ENCODE assay signal across 15 mouse cellular contexts in the genomic region with DNA sequence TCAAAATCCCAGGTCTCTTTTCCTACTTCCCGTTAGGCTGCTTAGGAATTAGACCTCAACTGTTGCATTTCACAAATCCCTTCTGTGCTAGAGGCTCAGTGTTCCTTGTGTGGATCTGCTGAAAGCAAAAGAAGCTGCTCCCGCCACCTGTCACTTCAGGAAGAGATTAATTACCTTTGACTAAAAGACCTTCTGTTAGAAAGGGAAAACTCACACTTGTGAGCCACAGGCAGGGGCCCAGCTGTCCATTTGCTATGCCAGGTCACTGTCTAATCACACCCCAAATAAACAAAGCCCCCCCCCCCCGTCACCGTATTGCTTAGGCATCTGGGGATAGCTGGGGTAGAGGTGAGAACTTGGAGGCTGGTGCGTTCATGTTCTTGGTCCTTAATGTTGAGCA.
DNase-seq lines count a peak whose midpoint lies in the region; ATAC-seq and TF ChIP-seq lines count a peak whose summit lies in the region.
"Had no signal": no experiment of that assay in that cellular context is flagged by ENCODE, and none has a peak within 500 bp of the region (broad histone marks: within the 10 kb centered on the region; RNA-seq: fewer than 3 reads in every experiment).

No protein-coding gene starts in this region.

- no peaks in the 10 kb centered on the region for H3K36me3 ChIP-seq in embryonic facial prominence, embryonic 14.5 days (ENCODE audit: control insufficient read depth, insufficient read depth, low read length)
- H3K36me3 ChIP-seq in thymus, adult 2 months (ENCODE audit: control insufficient read depth, insufficient read depth, low read length), result no peaks in the 10 kb centered on the region
- H3K36me3 ChIP-seq: forebrain, embryonic 10.5 days; limb, embryonic 15.5 days; lung, embryonic 15.5 days had no signal

- intact Hi-C loops in left cerebral cortex, postnatal 4 days (cut with DNase I), result no loop called here
- intact Hi-C loops in left cerebral cortex, postnatal 10 days (cut with DNase I), result no loop called here

- no peaks in the 10 kb centered on the region for H3K27me3 ChIP-seq in embryonic facial prominence, embryonic 14.5 days (replicated peaks; ENCODE audit: control insufficient read depth, insufficient read depth, low read length)
- H3K27me3 ChIP-seq in thymus, adult 2 months (ENCODE audit: control insufficient read depth, insufficient read depth, low read length), result no peaks in the 10 kb centered on the region
- H3K27me3 ChIP-seq: limb, embryonic 15.5 days; lung, embryonic 15.5 days had no signal

- no peak overlapping the region for H3K4me3 ChIP-seq in embryonic facial prominence, embryonic 14.5 days (ENCODE audit: low read depth, low read length)
- no peak overlapping the region for H3K4me3 ChIP-seq in thymus, adult 2 months (ENCODE audit: control insufficient read depth, insufficient read depth, low read length)
- H3K4me3 ChIP-seq: forebrain, embryonic 10.5 days; limb, embryonic 15.5 days; lung, embryonic 15.5 days had no signal

- H3K9ac ChIP-seq in embryonic facial prominence, embryonic 14.5 days (ENCODE audit: low read depth, low read length), result no peak overlapping the region
- H3K9ac ChIP-seq: limb, embryonic 15.5 days; lung, embryonic 15.5 days had no signal

- no peaks in the 10 kb centered on the region for H3K9me3 ChIP-seq in embryonic facial prominence, embryonic 14.5 days (ENCODE audit: control insufficient read depth, low read length)
- H3K9me3 ChIP-seq: forebrain, embryonic 10.5 days; limb, embryonic 15.5 days; lung, embryonic 15.5 days had no signal

- peak; percentile 41 for DNase-seq in left cerebral cortex, postnatal 4 days
- DNase-seq in left cerebral cortex, postnatal 10 days (ENCODE audit: extremely low spot score in 1 of 2, low spot score in 2 of 2), result no peak
- peak; percentile 60 to 65 for DNase-seq in cerebellum, postnatal 10 days
- DNase-seq in embryonic facial prominence, embryonic 14.5 days (ENCODE audit: low spot score), result peak; percentile 59
- peak; percentile 60 for DNase-seq in retina, embryonic 14.5 days (ENCODE audit: low spot score)
- DNase-seq in thymus, adult 2 months, result no peak
- no peak for DNase-seq in spleen, postnatal 14 days (ENCODE audit: low spot score in 2 of 2)
- no peak for DNase-seq in adrenal gland, adult 18-20 months (ENCODE audit: low spot score in 2 of 2)
- DNase-seq: adrenal gland, adult 8-10 months; gastrocnemius, postnatal 25 days had no signal

- WGBS in embryonic facial prominence, embryonic 14.5 days, result 25% methylated on average over 5 of the region's 5 CpGs
- WGBS in thymus, adult 2 months, result 46% methylated on average over 5 of the region's 5 CpGs

- no peaks in the 10 kb centered on the region for H3K4me1 ChIP-seq in embryonic facial prominence, embryonic 14.5 days (ENCODE audit: control insufficient read depth, insufficient read depth, low read length)
- H3K4me1 ChIP-seq in thymus, adult 2 months (replicated peaks; ENCODE audit: control insufficient read depth, insufficient read depth, low read length), result no peaks in the 10 kb centered on the region
- H3K4me1 ChIP-seq: limb, embryonic 15.5 days; lung, embryonic 15.5 days had no signal

- no peak for TF ChIP-seq CTCF in thymus, adult 2 months (IDR thresholded peaks at IDR 0.05; ENCODE audit: borderline replicate concordance, control insufficient read depth, extremely low read depth, insufficient read depth, low read length, poor library complexity)

- no peak for TF ChIP-seq POLR2A in thymus, adult 2 months (IDR thresholded peaks at IDR 0.05; ENCODE audit: control insufficient read depth, extremely low read depth, insufficient read depth, low read length, poor library complexity)

- ATAC-seq in embryonic facial prominence, embryonic 14.5 days (ENCODE audit: low read depth), result no peak
- ATAC-seq: midbrain, embryonic 16.5 days had no signal

- H3K4me2 ChIP-seq in embryonic facial prominence, embryonic 14.5 days (ENCODE audit: low read depth, low read length), result no peak overlapping the region
- H3K4me2 ChIP-seq: limb, embryonic 15.5 days; lung, embryonic 15.5 days had no signal

- no peak overlapping the region for H3K27ac ChIP-seq in embryonic facial prominence, embryonic 14.5 days (replicated peaks; ENCODE audit: low read depth, low read length)
- H3K27ac ChIP-seq in thymus, adult 2 months (ENCODE audit: control insufficient read depth, insufficient read depth, low read length), result no peak overlapping the region
- H3K27ac ChIP-seq: forebrain, embryonic 10.5 days; limb, embryonic 15.5 days; lung, embryonic 15.5 days; stomach, postnatal 0 days had no signal

Comparison
In these comparisons a context has a peak if more than half of its experiments do, and no peak if none do; other contexts are left out.
1. DNase-seq: peak in left cerebral cortex, postnatal 4 days (single experiment), cerebellum, postnatal 10 days (2 of 2), embryonic facial prominence, embryonic 14.5 days (single experiment) and retina, embryonic 14.5 days (single experiment); none in left cerebral cortex, postnatal 10 days (0 of 2), thymus, adult 2 months (single experiment), spleen, postnatal 14 days (0 of 2) and adrenal gland, adult 18-20 months (0 of 2).